Mouse (Mus musculus) liver, adult 2 months (tissue): ENCODE results near the gene Palld. TPM values are rescaled to one million over a fixed set of nuclear protein-coding genes. Genes with fewer than 3 reads are reported as not detected.

Source experiments
- DNase-seq: peaks from one replicate; pipeline ENCODE4 v3.0.0-alpha.2; 2011; ENCODE audit warnings: low read depth, low spot score; ENCODE audit errors: extremely low read depth
- H3K27ac ChIP-seq: fragments of 200-500 bp; replicated peaks from 2 replicates; pipeline ENCODE4 v1.5.1; 2012; ENCODE audit warnings: low read depth, mild to moderate bottlenecking, control low read depth, inconsistent platforms, low read length; ENCODE audit not compliant: insufficient read depth
- H3K27me3 ChIP-seq: fragments of 200-500 bp; 2 replicates; pipeline ENCODE4 v1.6.1; 2012; ENCODE audit warnings: mild to moderate bottlenecking, moderate library complexity, low read length, inconsistent platforms; ENCODE audit not compliant: control insufficient read depth, insufficient read depth
- H3K36me3 ChIP-seq: fragments of 200-500 bp; 2 replicates; pipeline ENCODE4 v1.6.1; 2012; ENCODE audit warnings: low read length, inconsistent platforms; ENCODE audit not compliant: control insufficient read depth, insufficient read depth
- H3K4me1 ChIP-seq: fragments of 200-500 bp; 2 replicates; pipeline ENCODE4 v1.6.1; 2011; ENCODE audit warnings: low read length; ENCODE audit not compliant: control insufficient read depth, insufficient read depth
- H3K4me3 ChIP-seq: fragments of 200-500 bp; 2 replicates; pipeline ENCODE4 v1.5.1; 2011; ENCODE audit warnings: low read depth, mild to moderate bottlenecking, control low read depth, low read length, moderate library complexity; ENCODE audit not compliant: insufficient read depth
- H3K79me2 ChIP-seq: fragments of 200-500 bp; 2 replicates; pipeline ENCODE4 v1.6.1; 2012; ENCODE audit warnings: inconsistent platforms, mild to moderate bottlenecking, low read length, moderate library complexity; ENCODE audit not compliant: control insufficient read depth, insufficient read depth
- H3K9ac ChIP-seq: fragments of 200-500 bp; 2 replicates; pipeline ENCODE4 v1.6.1; 2012; ENCODE audit warnings: low read depth, mild to moderate bottlenecking, control low read depth, inconsistent platforms, low read length
- CTCF ChIP-seq: fragments of 200-500 bp; IDR thresholded peaks from 2 replicates; pipeline ENCODE4 v1.5.1; 2011; ENCODE audit warnings: low read depth, low read length, control low read depth
- POLR2A ChIP-seq: fragments of 200-500 bp; IDR thresholded peaks from 2 replicates; pipeline ENCODE4 v1.6.1; 2011; ENCODE audit warnings: low read length, control low read depth; ENCODE audit not compliant: insufficient read depth; ENCODE audit errors: extremely low read depth
- WGBS: fragments of 180-500 bp; shearing (Covaris S2); methylation state at CpG from one replicate; pipeline ENCODE4 v1.1.7; 2018; 5-methylcytosine and 5-hydroxymethylcytosine counted together
- polyA plus RNA-seq: library from polyadenylated mRNA; depleted of rRNA; stranded (reverse); fragments of >200 nt; gene quantifications from 2 replicates; pipeline ENCODE4 v1.2.3, GENCODE M21; 2012; rRNA removed
- total RNA-seq: library from RNA; depleted of rRNA; stranded (reverse); fragments of >200 nt; gene quantifications from 2 replicates; pipeline ENCODE4 v1.2.3, GENCODE M21; 2014; rRNA removed

Palld gene
- total RNA-seq (10.1 and 15.3 TPM in 2 replicates), polyA plus RNA-seq (17.8 and 25.0 TPM in 2 replicates)

DNA sequence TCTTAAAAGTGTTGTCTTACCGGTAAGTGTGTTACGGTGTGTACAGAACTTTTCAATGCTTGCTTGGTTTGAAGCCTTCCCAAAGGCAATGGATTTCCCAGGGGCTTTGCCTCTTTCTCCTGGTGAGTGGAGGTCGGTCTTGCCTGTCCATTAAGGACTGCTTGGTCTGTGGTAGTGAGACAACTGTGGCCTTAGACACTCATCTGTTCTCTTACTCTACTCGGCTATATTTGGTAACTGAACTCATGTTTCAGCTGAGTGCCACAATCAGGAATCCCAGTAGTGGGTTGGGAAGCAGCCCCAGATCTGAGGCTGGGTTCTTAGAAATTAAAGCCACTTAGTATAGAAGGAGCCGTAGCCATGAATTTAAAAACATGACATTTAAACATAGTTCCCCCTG lies at the start of gene Palld:
Gene Palld (minus strand): TSS at position 170 of the 400 bp plus-strand sequence.
- Histone ChIP-seq H3K27ac (no peak within 1 kb of the TSS), H3K36me3 (no peaks in the 10 kb centered on the region), H3K4me3 (no peak within 1 kb of the TSS), H3K4me1 (no peaks in the 10 kb centered on the region), H3K27me3 (no peaks in the 10 kb centered on the region), H3K79me2 (no peaks in the 10 kb centered on the region), H3K9ac (no peak within 1 kb of the TSS)
- TF ChIP-seq POLR2A (no peak), CTCF (no peak)
- no peak for DNase-seq
- 85% methylated on average over 5 of the region's 5 CpGs for WGBS

DNA sequence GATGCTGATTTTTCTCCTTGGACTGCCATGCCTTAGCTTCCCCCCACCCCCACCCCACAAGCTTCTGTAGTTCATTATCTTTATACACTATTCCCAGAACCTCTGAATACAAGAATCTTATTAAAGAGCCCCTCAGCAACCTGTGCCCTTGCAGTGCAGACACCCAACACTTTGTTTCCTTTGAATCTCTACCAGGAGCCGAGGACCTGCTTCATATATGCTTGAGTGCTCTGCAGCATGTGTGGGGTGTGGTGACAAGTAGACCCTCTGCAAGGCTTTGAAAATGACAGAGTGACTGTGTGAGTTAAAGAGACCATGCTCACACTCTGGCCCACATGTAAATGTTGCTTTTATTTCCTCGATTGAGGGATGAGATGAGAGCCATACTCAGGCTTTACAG lies 35.1 kb upstream of the Palld start:
- Histone ChIP-seq H3K4me3 (no peak overlapping the region), H3K4me1 (no peaks in the 10 kb centered on the region), H3K27me3 (no peaks in the 10 kb centered on the region), H3K79me2 (no peaks in the 10 kb centered on the region), H3K27ac (no peak overlapping the region), H3K36me3 (peaks cover 11% of the 10 kb centered on the region), H3K9ac (no peak overlapping the region)
- DNase-seq: no peak
- TF ChIP-seq POLR2A (no peak), CTCF (no peak)
- 95% methylated on average over 2 of the region's 2 CpGs for WGBS

DNA sequence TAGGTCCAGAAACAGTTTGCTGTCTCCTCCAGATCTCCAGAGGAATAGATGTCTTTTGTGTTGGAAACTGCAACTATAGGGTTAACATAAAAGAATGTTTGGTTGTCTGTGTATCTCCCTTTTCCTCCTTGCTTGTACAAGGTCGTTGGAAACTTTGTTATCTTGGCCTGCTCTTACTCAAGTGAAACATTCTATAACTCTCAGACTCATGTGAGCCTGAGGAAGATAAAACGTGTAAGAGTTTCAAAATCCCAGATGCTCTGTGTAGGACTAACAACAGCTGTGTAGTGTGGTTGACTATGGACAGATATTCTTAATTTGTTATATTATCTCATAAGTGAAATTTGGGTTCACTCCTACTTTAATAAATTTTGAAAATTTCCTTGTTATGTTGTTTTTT lies 30.8 kb upstream of the Palld start:
- no peak overlapping the region for H3K9ac ChIP-seq
- WGBS: 31% methylated on average over 2 of the region's 2 CpGs
- H3K79me2 ChIP-seq: no peaks in the 10 kb centered on the region; the same call in 1 of the 2 replicates
- no peak for DNase-seq
- no peaks in the 10 kb centered on the region for H3K27me3 ChIP-seq
- no peak overlapping the region for H3K27ac ChIP-seq
- TF ChIP-seq POLR2A (no peak), CTCF (no peak)
- H3K36me3 ChIP-seq: no peaks in the 10 kb centered on the region
- no peak overlapping the region for H3K4me3 ChIP-seq
- H3K4me1 ChIP-seq: peaks cover 2% of the 10 kb centered on the region; the same call in 1 of the 2 replicates

DNA sequence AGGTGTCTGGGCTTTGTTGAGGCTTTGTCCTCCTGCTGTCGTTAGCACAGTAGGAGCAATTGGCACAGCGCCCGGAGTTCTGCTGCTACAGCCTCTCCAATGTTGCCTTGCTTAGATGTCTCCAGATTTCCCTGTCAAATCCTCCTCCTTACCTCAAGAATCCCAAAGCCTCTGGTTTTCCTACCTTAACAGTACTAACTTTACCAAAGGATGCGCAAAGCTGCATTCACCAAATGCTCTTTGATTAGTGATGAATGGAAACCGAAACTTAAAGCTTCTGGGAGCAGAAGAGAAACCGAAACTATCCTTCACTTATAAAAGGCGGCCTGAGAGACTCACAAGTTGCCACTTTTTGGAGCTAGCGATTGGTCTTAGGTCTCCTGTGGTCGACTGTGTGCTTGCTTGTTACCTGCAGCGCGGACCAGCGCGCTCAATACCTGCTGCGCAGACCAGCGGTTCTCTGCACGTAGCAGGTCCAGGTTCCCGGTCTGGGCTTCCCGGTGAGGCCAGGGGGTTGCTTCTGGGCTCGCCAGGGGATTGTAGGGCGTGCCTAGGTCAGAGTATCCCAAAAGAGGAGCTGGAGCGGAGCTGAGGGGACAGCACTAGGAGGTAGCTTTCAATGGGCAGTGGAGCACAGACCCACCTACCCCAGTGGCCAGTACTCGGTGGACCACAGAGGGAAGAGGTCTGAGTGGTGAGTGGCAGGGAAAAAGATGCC lies 25.4 kb upstream of the Palld start, which contains the start of gene Ddx60:
Gene Ddx60 (plus strand): TSS at position 311 of the 718 bp plus-strand sequence.
- peak; percentile 80 for DNase-seq
- H3K9ac ChIP-seq: peak within 1 kb of the TSS; percentile 63
- TF ChIP-seq CTCF (no peak), POLR2A (no peak)
- no peaks in the 10 kb centered on the region; the same call in 1 of the 2 replicates for H3K79me2 ChIP-seq
- H3K27me3 ChIP-seq: no peaks in the 10 kb centered on the region
- H3K36me3 ChIP-seq: no peaks in the 10 kb centered on the region
- peak within 1 kb of the TSS; percentile 63 for H3K4me3 ChIP-seq
- peaks cover 5% of the 10 kb centered on the region for H3K4me1 ChIP-seq
- 5% methylated on average over 22 of the region's 22 CpGs for WGBS
- peak within 1 kb of the TSS; percentile 36 for H3K27ac ChIP-seq

DNA sequence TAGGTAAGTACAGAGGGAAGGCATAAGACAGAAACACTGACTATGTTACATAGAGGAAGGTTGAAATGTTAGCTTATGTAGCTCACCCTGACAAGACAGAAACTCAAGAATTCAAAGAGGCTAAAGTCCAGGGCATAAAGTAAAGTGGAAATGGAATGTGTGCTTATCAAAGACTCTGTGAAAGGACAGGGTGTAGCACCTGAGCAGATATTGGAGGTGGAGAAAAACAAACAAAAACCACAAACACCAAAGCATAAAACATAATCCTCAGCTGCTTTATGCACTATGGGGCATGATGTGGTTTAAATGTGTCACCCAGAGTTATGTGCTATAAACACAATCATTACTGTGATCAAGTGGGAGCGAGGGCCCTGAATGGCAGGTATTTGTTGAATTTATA lies 22.0 kb upstream of the Palld start:
- no peak for DNase-seq
- 98% methylated on average over 1 of the region's 1 CpGs for WGBS
- Histone ChIP-seq H3K36me3 (no peaks in the 10 kb centered on the region), H3K27me3 (no peaks in the 10 kb centered on the region), H3K9ac (no peak overlapping the region), H3K4me3 (no peak overlapping the region), H3K27ac (no peak overlapping the region), H3K4me1 (peaks cover 5% of the 10 kb centered on the region), H3K79me2 (no peaks in the 10 kb centered on the region; the same call in 1 of the 2 replicates)
- TF ChIP-seq POLR2A (no peak), CTCF (no peak)
